Mouse (Mus musculus) forebrain, embryonic 15.5 days (tissue): Measurements from ENCODE around the gene Opcml. TPM values are rescaled to one million over a fixed set of nuclear protein-coding genes. Genes with fewer than 3 reads are reported as not detected.
A peak's percentile ranks its signal among the peaks of the same experiment; 100 is the strongest.

Experiments used
- ATAC-seq: fragments of 200-750 bp; cut with Nextera tagmentation; replicated peaks from 2 replicates; pipeline ENCODE4 v1.8.0; 2017; ENCODE audit warnings: mild to moderate bottlenecking, moderate TSS enrichment, moderate library complexity
- H3K27ac ChIP-seq: fragments of 300-500 bp; sonication (generic); replicated peaks from 2 replicates; pipeline ENCODE4 v1.5.1; 2015; ENCODE audit warnings: mild to moderate bottlenecking, inconsistent platforms
- H3K27me3 ChIP-seq: fragments of 300-500 bp; sonication (generic); 2 replicates; pipeline ENCODE4 v1.6.1; 2015; ENCODE audit warnings: inconsistent platforms
- H3K36me3 ChIP-seq: fragments of 300-500 bp; sonication (generic); 2 replicates; pipeline ENCODE4 v1.6.1; 2015; ENCODE audit warnings: mild to moderate bottlenecking, inconsistent platforms
- H3K4me1 ChIP-seq: fragments of 300-500 bp; sonication (generic); 2 replicates; pipeline ENCODE4 v1.6.1; 2015; ENCODE audit warnings: inconsistent platforms
- H3K4me2 ChIP-seq: fragments of 300-500 bp; sonication (generic); replicated peaks from 2 replicates; pipeline ENCODE4 v1.6.1; 2015; ENCODE audit warnings: mild to moderate bottlenecking, inconsistent platforms
- H3K4me3 ChIP-seq: fragments of 300-500 bp; sonication (generic); 2 replicates; pipeline ENCODE4 v1.5.1; 2015; ENCODE audit warnings: mild to moderate bottlenecking, inconsistent platforms
- H3K9ac ChIP-seq: fragments of 300-500 bp; sonication (generic); replicated peaks from 2 replicates; pipeline ENCODE4 v1.6.1; 2015; ENCODE audit warnings: mild to moderate bottlenecking, inconsistent platforms
- H3K9me3 ChIP-seq: fragments of 300-500 bp; sonication (generic); 2 replicates; pipeline ENCODE4 v1.6.1; 2016; ENCODE audit warnings: inconsistent platforms
- WGBS: fragments of 180-500 bp; shearing (Covaris S2); methylation state at CpG from one replicate; pipeline ENCODE4 v1.1.7; 2015; ENCODE audit warnings: mixed read lengths; 5-methylcytosine and 5-hydroxymethylcytosine counted together
- polyA plus RNA-seq: library from polyadenylated mRNA; unstranded; fragments of >200 nt; fragmentation: Nextera tagmentation; extraction: Ambion mirVana; gene quantifications from 2 replicates; pipeline ENCODE4 v1.2.1, GENCODE M21; 2015

Opcml gene
- polyA plus RNA-seq, 1 experiment from 2014 or later: 54.4 TPM

DNA sequence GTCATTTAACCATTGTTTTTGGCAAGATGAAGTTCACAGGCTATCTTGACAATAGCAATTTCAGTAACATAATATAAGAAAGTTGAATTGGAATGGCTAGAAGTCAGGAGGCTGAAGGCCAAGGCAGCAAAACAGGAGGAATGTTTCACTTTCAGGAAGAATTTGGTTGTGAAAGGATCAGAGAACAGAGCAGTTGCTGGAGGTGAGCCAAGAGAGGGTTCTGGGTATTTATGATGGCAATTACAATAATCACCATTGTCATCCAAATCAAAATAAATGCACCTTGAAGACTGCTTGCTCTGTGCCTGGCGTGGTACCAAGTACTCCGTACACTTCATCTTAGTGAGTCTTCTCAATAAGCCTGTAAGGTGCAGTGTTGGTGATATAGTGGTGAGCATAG lies 483.2 kb downstream of the Opcml start:
- Histone ChIP-seq H3K4me2 (no peak overlapping the region), H3K27me3 (no peaks in the 10 kb centered on the region), H3K9ac (no peak overlapping the region), H3K4me1 (no peaks in the 10 kb centered on the region), H3K36me3 (no peaks in the 10 kb centered on the region), H3K9me3 (no peaks in the 10 kb centered on the region), H3K27ac (no peak overlapping the region), H3K4me3 (no peak overlapping the region)
- ATAC-seq: no peak
- WGBS: 76% methylated on average over 2 of the region's 2 CpGs

GRCm38 (mm10) chr9:28278555-28278954 lies 488.0 kb downstream of the Opcml start:
- no peak overlapping the region for H3K4me3 ChIP-seq
- H3K36me3 ChIP-seq: no peaks in the 10 kb centered on the region
- ATAC-seq: no peak
- no peaks in the 10 kb centered on the region for H3K9me3 ChIP-seq
- 0 out of 2 replicates have a peak, but pooled peaks cover 3% of the 10 kb centered on the region for H3K4me1 ChIP-seq
- no peak overlapping the region for H3K4me2 ChIP-seq
- WGBS: 84% methylated on average over 2 of the region's 2 CpGs
- no peak overlapping the region for H3K27ac ChIP-seq
- H3K27me3 ChIP-seq: no peaks in the 10 kb centered on the region
- H3K9ac ChIP-seq: no peak overlapping the region

GRCm38 (mm10) chr9:28281025-28281424 lies 490.4 kb downstream of the Opcml start:
- Histone ChIP-seq H3K4me2 (no peak overlapping the region), H3K9me3 (no peaks in the 10 kb centered on the region), H3K4me3 (no peak overlapping the region), H3K27ac (no peak overlapping the region), H3K27me3 (no peaks in the 10 kb centered on the region), H3K36me3 (no peaks in the 10 kb centered on the region), H3K9ac (no peak overlapping the region), H3K4me1 (0 out of 2 replicates have a peak, but pooled peaks cover 3% of the 10 kb centered on the region)
- 36% methylated on average over 3 of the region's 3 CpGs for WGBS
- ATAC-seq: no peak

- WGBS: 63% methylated on average over 3 of the region's 3 CpGs
- Histone ChIP-seq H3K4me2 (no peak overlapping the region), H3K4me3 (no peak overlapping the region), H3K27me3 (no peaks in the 10 kb centered on the region), H3K4me1 (0 out of 2 replicates have a peak, but pooled peaks cover 3% of the 10 kb centered on the region), H3K27ac (no peak overlapping the region), H3K9me3 (no peaks in the 10 kb centered on the region), H3K36me3 (no peaks in the 10 kb centered on the region), H3K9ac (no peak overlapping the region)
- ATAC-seq: no peak
Measured at GRCm38 (mm10) chr9:28281571-28281970, 491.0 kb downstream of the Opcml start.

- H3K9ac ChIP-seq: no peak overlapping the region
- H3K9me3 ChIP-seq: no peaks in the 10 kb centered on the region
- no peaks in the 10 kb centered on the region for H3K36me3 ChIP-seq
- no peaks in the 10 kb centered on the region for H3K27me3 ChIP-seq
- WGBS: 77% methylated on average over 3 of the region's 3 CpGs
- ATAC-seq: no peak
- H3K4me3 ChIP-seq: no peak overlapping the region
- no peak overlapping the region for H3K27ac ChIP-seq
- 0 out of 2 replicates have a peak, but pooled peaks cover 3% of the 10 kb centered on the region for H3K4me1 ChIP-seq
- H3K4me2 ChIP-seq: no peak overlapping the region
Measured at GRCm38 (mm10) chr9:28285016-28285415, 494.4 kb downstream of the Opcml start.

- no peaks in the 10 kb centered on the region for H3K36me3 ChIP-seq
- no peak overlapping the region for H3K27ac ChIP-seq
- no peak for ATAC-seq
- no peaks in the 10 kb centered on the region for H3K27me3 ChIP-seq
- H3K4me1 ChIP-seq: no peaks in the 10 kb centered on the region
- 92% methylated on average over 7 of the region's 7 CpGs for WGBS
- no peaks in the 10 kb centered on the region for H3K9me3 ChIP-seq
- H3K9ac ChIP-seq: no peak overlapping the region
- H3K4me2 ChIP-seq: no peak overlapping the region
- H3K4me3 ChIP-seq: no peak overlapping the region
Measured at GRCm38 (mm10) chr9:28286384-28286783, 495.8 kb downstream of the Opcml start.

GRCm38 (mm10) chr9:28287485-28287884 lies 496.9 kb downstream of the Opcml start:
- no peaks in the 10 kb centered on the region for H3K27me3 ChIP-seq
- H3K4me1 ChIP-seq: no peaks in the 10 kb centered on the region
- H3K27ac ChIP-seq: no peak overlapping the region
- no peak overlapping the region for H3K4me2 ChIP-seq
- H3K9ac ChIP-seq: no peak overlapping the region
- no peaks in the 10 kb centered on the region for H3K9me3 ChIP-seq
- 66% methylated on average over 2 of the region's 2 CpGs for WGBS
- no peak overlapping the region for H3K4me3 ChIP-seq
- no peak for ATAC-seq
- H3K36me3 ChIP-seq: no peaks in the 10 kb centered on the region

DNA sequence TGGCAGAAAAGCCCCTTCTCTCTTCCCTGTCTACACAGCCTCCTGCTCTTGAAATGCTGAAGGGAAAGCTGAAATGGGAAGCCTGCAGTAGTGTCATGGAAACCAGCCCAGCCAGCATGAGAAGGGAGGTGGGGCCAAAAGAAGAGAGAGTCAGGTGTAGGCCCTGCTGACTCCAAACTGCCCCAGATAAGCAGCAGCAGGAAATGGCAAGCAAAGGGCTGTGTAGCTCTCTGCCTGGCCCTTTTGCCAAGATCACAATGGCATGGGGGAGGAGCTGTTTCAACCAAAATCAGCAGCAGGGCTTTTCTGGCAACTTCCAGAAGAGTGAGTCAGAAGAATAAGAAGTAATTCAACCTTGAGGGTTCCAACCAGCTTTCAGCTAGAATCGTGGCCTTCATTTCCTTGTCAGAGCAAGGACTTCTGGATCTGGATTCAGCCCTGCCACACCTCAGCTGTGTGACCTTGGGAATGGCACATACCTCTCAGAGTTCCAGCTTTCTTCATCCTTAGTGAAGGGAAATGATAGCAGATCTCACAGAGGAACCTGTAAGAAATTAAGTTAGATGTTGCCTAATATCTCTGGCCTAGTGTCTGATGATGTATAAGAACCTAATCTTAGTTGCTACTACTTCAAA lies 499.2 kb downstream of the Opcml start:
- no peak overlapping the region for H3K9ac ChIP-seq
- H3K36me3 ChIP-seq: no peaks in the 10 kb centered on the region
- 15% methylated on average over 1 of the region's 1 CpGs for WGBS
- H3K4me2 ChIP-seq: no peak overlapping the region
- H3K9me3 ChIP-seq: no peaks in the 10 kb centered on the region
- H3K4me3 ChIP-seq: no peak overlapping the region
- H3K27me3 ChIP-seq: no peaks in the 10 kb centered on the region
- no peak for ATAC-seq
- no peaks in the 10 kb centered on the region for H3K4me1 ChIP-seq
- H3K27ac ChIP-seq: no peak overlapping the region

GRCm38 (mm10) chr9:28303659-28304058 lies 513.1 kb downstream of the Opcml start:
- Histone ChIP-seq H3K4me2 (no peak overlapping the region), H3K9ac (no peak overlapping the region), H3K36me3 (no peaks in the 10 kb centered on the region), H3K4me1 (peaks cover 7% of the 10 kb centered on the region), H3K9me3 (no peaks in the 10 kb centered on the region), H3K27ac (no peak overlapping the region), H3K4me3 (no peak overlapping the region), H3K27me3 (no peaks in the 10 kb centered on the region)
- ATAC-seq: no peak
- WGBS: 87% methylated on average over 8 of the region's 8 CpGs

GRCm38 (mm10) chr9:28306364-28307121 lies 516.0 kb downstream of the Opcml start:
- H3K4me1 ChIP-seq: peaks cover 7% of the 10 kb centered on the region
- WGBS: 38% methylated on average over 11 of the region's 11 CpGs
- H3K27me3 ChIP-seq: no peaks in the 10 kb centered on the region
- H3K4me2 ChIP-seq: no peak overlapping the region
- no peaks in the 10 kb centered on the region for H3K9me3 ChIP-seq
- no peak overlapping the region for H3K27ac ChIP-seq
- H3K36me3 ChIP-seq: no peaks in the 10 kb centered on the region
- no peak overlapping the region for H3K4me3 ChIP-seq
- ATAC-seq: 0 out of 2 replicates have a peak, but pooled peaks have one; percentile 23
- no peak overlapping the region for H3K9ac ChIP-seq

DNA sequence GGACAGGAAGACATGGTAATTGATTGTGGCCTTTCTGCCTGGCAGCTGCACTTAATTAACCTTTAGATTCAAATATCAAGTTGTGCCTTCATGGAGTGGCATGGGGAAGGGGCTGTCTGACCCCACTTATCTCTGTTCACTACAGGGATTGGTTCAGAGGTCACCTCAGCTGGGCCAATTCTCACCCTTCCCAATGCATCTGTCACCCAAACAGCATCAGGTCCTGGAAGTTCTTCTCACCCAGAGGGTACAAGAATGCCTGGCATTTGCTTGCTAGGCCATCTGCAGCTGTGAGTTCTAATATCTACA lies 516.5 kb downstream of the Opcml start:
- Histone ChIP-seq H3K4me2 (no peak overlapping the region), H3K9me3 (no peaks in the 10 kb centered on the region), H3K9ac (no peak overlapping the region), H3K36me3 (no peaks in the 10 kb centered on the region), H3K4me3 (no peak overlapping the region), H3K27ac (no peak overlapping the region), H3K27me3 (no peaks in the 10 kb centered on the region), H3K4me1 (peaks cover 7% of the 10 kb centered on the region)
- ATAC-seq: no peak

DNA sequence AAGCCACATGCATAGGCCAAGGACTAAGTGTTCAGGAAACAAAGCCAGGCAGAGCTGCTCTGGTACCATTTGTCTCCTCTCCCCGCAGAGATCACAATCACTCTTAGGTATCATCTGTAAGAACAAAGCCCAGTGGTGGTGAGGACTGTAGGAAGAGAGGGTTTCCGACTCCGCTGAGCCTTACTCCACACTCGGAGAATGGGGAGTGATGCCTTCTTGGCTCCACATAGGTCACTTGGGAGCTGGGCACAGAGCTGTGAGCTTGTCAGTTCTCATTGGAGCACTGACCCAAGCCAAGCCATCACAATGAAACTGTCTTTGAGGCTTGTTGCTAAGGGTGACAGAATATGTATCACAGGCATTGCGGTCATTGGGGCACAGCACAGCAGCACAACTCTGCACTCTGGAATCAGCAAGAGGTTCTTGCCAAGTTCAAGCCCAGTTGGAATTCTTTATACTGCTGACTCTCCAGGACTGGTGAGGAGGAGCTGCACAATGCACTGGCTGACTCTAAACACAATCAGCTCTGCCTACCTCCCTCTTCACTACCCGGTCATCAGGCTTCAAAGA lies 517.0 kb downstream of the Opcml start:
- 74% methylated on average over 6 of the region's 6 CpGs for WGBS
- H3K4me1 ChIP-seq: peaks cover 7% of the 10 kb centered on the region
- H3K4me3 ChIP-seq: no peak overlapping the region
- ATAC-seq: no peak
- H3K9ac ChIP-seq: no peak overlapping the region
- no peak overlapping the region for H3K27ac ChIP-seq
- no peaks in the 10 kb centered on the region for H3K36me3 ChIP-seq
- no peak overlapping the region for H3K4me2 ChIP-seq
- no peaks in the 10 kb centered on the region for H3K9me3 ChIP-seq
- H3K27me3 ChIP-seq: no peaks in the 10 kb centered on the region
